Mouse (Mus musculus) spleen, postnatal 4 days (tissue): ENCODE data around the gene Grip2.

Experiments used
- DNase-seq, 2 experiments: peaks; one replicate each; pipeline ENCODE4 v3.0.0; 2022; ENCODE audit warnings: low spot score in 2 of 2

Grip2 gene

GRCm38 (mm10) chr6:91796064-91796463 is 31.0 kb downstream of the Grip2 start:
- no peak for DNase-seq

GRCm38 (mm10) chr6:91795640-91796039 is 31.4 kb downstream of the Grip2 start:
- no peak for DNase-seq

GRCm38 (mm10) chr6:91788311-91788798 is 38.7 kb downstream of the Grip2 start:
- DNase-seq: no peak

GRCm38 (mm10) chr6:91785018-91785417 is 42.0 kb downstream of the Grip2 start:
- DNase-seq: no peak

GRCm38 (mm10) chr6:91779206-91779605 is 47.8 kb downstream of the Grip2 start:
- DNase-seq: no peak

- peak; percentile 36 to 74 for DNase-seq
Observed at GRCm38 (mm10) chr6:91776543-91776942, 50.5 kb downstream of the Grip2 start.

- no peak for DNase-seq
Observed at GRCm38 (mm10) chr6:91773951-91774350, 53.1 kb downstream of the Grip2 start.

- no peak for DNase-seq
Observed at GRCm38 (mm10) chr6:91767550-91767949, 59.5 kb downstream of the Grip2 start.

- DNase-seq: no peak
Observed at GRCm38 (mm10) chr6:91762051-91762742, 64.9 kb downstream of the Grip2 start.

GRCm38 (mm10) chr6:91754845-91755244 is 72.2 kb downstream of the Grip2 start:
- DNase-seq: no peak

- no peak for DNase-seq
Observed at GRCm38 (mm10) chr6:91754098-91754497, 73.0 kb downstream of the Grip2 start.

- no peak for DNase-seq
Observed at GRCm38 (mm10) chr6:91752884-91753283, 74.2 kb downstream of the Grip2 start.

GRCm38 (mm10) chr6:91750976-91751375 is 76.1 kb downstream of the Grip2 start:
- no peak for DNase-seq

GRCm38 (mm10) chr6:91746776-91747175 is 80.3 kb downstream of the Grip2 start:
- no peak for DNase-seq

- no peak for DNase-seq
Observed at GRCm38 (mm10) chr6:91745947-91746582, 81.0 kb downstream of the Grip2 start.

- no peak for DNase-seq
Observed at GRCm38 (mm10) chr6:91745246-91745645, 81.8 kb downstream of the Grip2 start.

- no peak for DNase-seq
Observed at GRCm38 (mm10) chr6:91743886-91744285, 83.2 kb downstream of the Grip2 start.

- DNase-seq: no peak
Observed at GRCm38 (mm10) chr6:91742995-91743394, 84.1 kb downstream of the Grip2 start.

GRCm38 (mm10) chr6:91742466-91742865 is 84.6 kb downstream of the Grip2 start:
- DNase-seq: no peak

- DNase-seq: peak; percentile 41 to 83
Observed at GRCm38 (mm10) chr6:91741046-91741445, 86.0 kb downstream of the Grip2 start.

GRCm38 (mm10) chr6:91738058-91738457 is 89.0 kb downstream of the Grip2 start:
- DNase-seq: no peak

- DNase-seq: no peak
Observed at GRCm38 (mm10) chr6:91737451-91737850, 89.6 kb downstream of the Grip2 start.

GRCm38 (mm10) chr6:91736471-91736870 is 90.6 kb downstream of the Grip2 start:
- DNase-seq: no peak
